Mouse (Mus musculus) midbrain, embryonic 11.5 days (tissue): ENCODE data around the gene Cstf2. TPM values are rescaled to one million over a fixed set of nuclear protein-coding genes. Genes with fewer than 3 reads are reported as not detected.

Experiments used
- ATAC-seq: fragments of 200-750 bp; cut with Nextera tagmentation; 2 replicates; pipeline ENCODE4 v1.8.0; 2017; ENCODE audit warnings: moderate TSS enrichment, moderate library complexity; ENCODE audit not compliant: low FRiP score
- DNase-seq: peaks from one replicate; pipeline ENCODE4 v3.0.0; 2015; ENCODE audit warnings: low spot score; ENCODE audit errors: missing footprints
- H3K27ac ChIP-seq: fragments of 300-500 bp; sonication (generic); 2 replicates; pipeline ENCODE4 v1.5.1; 2014; ENCODE audit warnings: low read depth, low read length
- H3K27me3 ChIP-seq: fragments of 300-500 bp; sonication (generic); 2 replicates; pipeline ENCODE4 v1.6.1; 2014; ENCODE audit warnings: mild to moderate bottlenecking, low read length, moderate library complexity, mixed read lengths; ENCODE audit not compliant: control insufficient read depth, insufficient read depth
- H3K36me3 ChIP-seq: fragments of 300-500 bp; sonication (generic); 2 replicates; pipeline ENCODE4 v1.6.1; 2014; ENCODE audit warnings: mild to moderate bottlenecking, low read length, moderate library complexity, mixed read lengths; ENCODE audit not compliant: control insufficient read depth, insufficient read depth
- H3K4me1 ChIP-seq: fragments of 300-500 bp; sonication (generic); 2 replicates; pipeline ENCODE4 v1.6.1; 2014; ENCODE audit warnings: low read length; ENCODE audit not compliant: control insufficient read depth, insufficient read depth
- H3K4me2 ChIP-seq: fragments of 300-500 bp; sonication (generic); 2 replicates; pipeline ENCODE4 v1.6.1; 2014; ENCODE audit warnings: mild to moderate bottlenecking, moderate library complexity
- H3K4me3 ChIP-seq: fragments of 300-500 bp; sonication (generic); 2 replicates; pipeline ENCODE4 v1.5.1; 2014; ENCODE audit warnings: low read depth, low read length
- H3K9ac ChIP-seq: fragments of 300-500 bp; sonication (generic); 2 replicates; pipeline ENCODE4 v1.6.1; 2014; ENCODE audit warnings: low read length
- H3K9me3 ChIP-seq: fragments of 300-500 bp; sonication (generic); 2 replicates; pipeline ENCODE4 v1.6.1; 2016; ENCODE audit warnings: low read length; ENCODE audit not compliant: control insufficient read depth
- WGBS: fragments of 180-500 bp; shearing (Covaris S2); extraction: QIAGEN DNeasy Blood & Tissue Kit; methylation state at CpG from one replicate; pipeline ENCODE4 v1.1.7; 2014; 5-methylcytosine and 5-hydroxymethylcytosine counted together
- microRNA-seq: library from miRNA; unstranded; fragments of <30 nt; microRNA quantifications from one replicate; pipeline ENCODE4, GENCODE M21; 2017
- polyA plus RNA-seq: library from polyadenylated mRNA; unstranded; fragments of >200 nt; fragmentation: Nextera tagmentation; extraction: Ambion mirVana; gene quantifications from 2 replicates; pipeline ENCODE4 v1.2.1, GENCODE M21; 2014

Gene Cstf2
- polyA plus RNA-seq, 1 experiment from 2014 or later, result 66.9 TPM

- DNase-seq, result no peak
- Histone ChIP-seq H3K4me1 (no peaks in the 10 kb centered on the region), H3K4me3 (no peak overlapping the region), H3K9ac (no peak overlapping the region), H3K27ac (no peak overlapping the region), H3K9me3 (no peaks in the 10 kb centered on the region), H3K36me3 (no peaks in the 10 kb centered on the region), H3K4me2 (no peak overlapping the region), H3K27me3 (no peaks in the 10 kb centered on the region)
- ATAC-seq, result no peak
- 77% methylated on average over 3 of the region's 3 CpGs for WGBS
Observed at GRCm38 (mm10) chrX:134111767-134112166, 52.8 kb downstream of the Cstf2 start.

DNA sequence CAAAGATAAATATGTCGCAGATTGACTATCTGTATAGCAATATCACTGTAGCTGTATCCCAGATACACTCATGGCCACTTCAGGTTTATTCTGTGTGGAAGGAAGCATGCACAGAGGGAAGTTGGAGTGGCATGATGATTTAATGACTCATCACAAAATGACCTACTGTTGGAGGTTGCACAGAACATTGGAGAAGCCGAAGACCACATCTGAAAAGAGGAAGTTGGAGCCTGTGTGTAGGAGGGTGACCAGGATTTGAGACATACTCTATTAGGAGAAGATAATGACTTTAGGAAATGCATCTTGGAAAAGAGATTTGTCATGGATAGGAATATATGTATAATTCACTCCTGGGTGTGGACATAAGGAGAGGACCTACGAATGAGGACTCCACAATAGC, 57.4 kb downstream of the Cstf2 start:
- WGBS, result 80% methylated on average over 3 of the region's 3 CpGs
- Histone ChIP-seq H3K36me3 (no peaks in the 10 kb centered on the region), H3K4me1 (no peaks in the 10 kb centered on the region), H3K4me2 (no peak overlapping the region), H3K4me3 (no peak overlapping the region), H3K27me3 (no peaks in the 10 kb centered on the region), H3K9me3 (no peaks in the 10 kb centered on the region), H3K9ac (no peak overlapping the region), H3K27ac (no peak overlapping the region)
- DNase-seq (no peak), ATAC-seq (no peak)

GRCm38 (mm10) chrX:134128549-134128948, 69.6 kb downstream of the Cstf2 start:
- H3K27me3 ChIP-seq, result no peaks in the 10 kb centered on the region; the same call in 1 of the 2 replicates
- no peaks in the 10 kb centered on the region for H3K36me3 ChIP-seq
- no peak for DNase-seq
- ATAC-seq, result no peak
- H3K27ac ChIP-seq, result no peak overlapping the region
- H3K4me1 ChIP-seq, result no peaks in the 10 kb centered on the region
- H3K4me2 ChIP-seq, result no peak overlapping the region
- WGBS, result 79% methylated on average over 3 of the region's 3 CpGs
- H3K9me3 ChIP-seq, result no peaks in the 10 kb centered on the region
- H3K4me3 ChIP-seq, result no peak overlapping the region
- H3K9ac ChIP-seq, result no peak overlapping the region

DNA sequence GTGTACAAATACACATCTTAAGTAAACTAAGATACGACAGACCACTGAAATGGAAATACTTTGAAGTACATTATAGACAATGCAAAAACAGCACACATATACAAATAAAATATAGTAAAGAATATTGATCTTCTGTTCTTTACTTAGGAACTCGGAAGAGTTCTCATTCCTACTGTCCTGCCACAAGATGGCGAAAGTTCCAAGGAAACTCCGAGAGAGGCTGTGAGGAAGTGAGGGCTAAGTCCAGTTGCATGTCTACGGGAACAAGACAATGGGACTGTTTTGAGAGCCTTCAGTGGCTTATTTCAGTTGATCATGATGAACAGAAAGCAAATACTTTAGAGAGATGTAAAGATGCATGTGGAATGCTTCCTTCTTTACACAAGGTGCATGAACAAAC, 73.3 kb downstream of the Cstf2 start:
- DNase-seq (no peak), ATAC-seq (no peak)
- H3K36me3 ChIP-seq, result no peaks in the 10 kb centered on the region
- 27% methylated on average over 5 of the region's 5 CpGs for WGBS
- H3K27me3 ChIP-seq, result no peaks in the 10 kb centered on the region
- H3K4me1 ChIP-seq, result no peaks in the 10 kb centered on the region
- no peak overlapping the region for H3K4me3 ChIP-seq
- no peak overlapping the region for H3K27ac ChIP-seq
- no peak overlapping the region for H3K4me2 ChIP-seq
- H3K9ac ChIP-seq, result no peak overlapping the region
- H3K9me3 ChIP-seq, result no peaks in the 10 kb centered on the region

DNA sequence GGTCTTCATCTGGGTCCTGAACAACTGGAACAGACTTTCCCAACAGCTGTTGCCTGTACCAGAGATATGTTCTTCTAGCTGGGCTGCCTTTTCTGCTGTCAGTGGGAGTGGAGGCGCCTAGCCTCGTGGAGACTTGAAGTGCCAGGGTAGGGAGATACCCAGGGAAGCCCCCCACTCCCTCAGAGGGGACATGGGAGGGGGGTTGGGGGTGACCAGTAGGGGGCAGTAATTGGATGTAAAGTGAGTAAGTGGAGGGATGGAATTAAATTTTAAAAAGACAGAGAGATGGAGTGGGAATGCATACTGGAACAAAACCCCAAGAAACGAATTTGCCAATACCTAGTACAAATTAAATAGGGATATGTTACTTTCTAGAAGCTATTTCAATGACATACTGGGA, 74.8 kb downstream of the Cstf2 start:
- H3K9ac ChIP-seq, result no peak overlapping the region
- H3K9me3 ChIP-seq, result no peaks in the 10 kb centered on the region
- 52% methylated on average over 3 of the region's 3 CpGs for WGBS
- no peaks in the 10 kb centered on the region for H3K36me3 ChIP-seq
- H3K4me2 ChIP-seq, result no peak overlapping the region
- ATAC-seq (no peak), DNase-seq (no peak)
- no peak overlapping the region for H3K27ac ChIP-seq
- no peak overlapping the region for H3K4me3 ChIP-seq
- no peaks in the 10 kb centered on the region for H3K27me3 ChIP-seq
- H3K4me1 ChIP-seq, result no peaks in the 10 kb centered on the region

Small RNAs within 50 kb of the gene (microRNA-seq; reads per million reads assigned to microRNA genes)
- gene Mir3112, result 1.1 reads per million

Other genes with a start within 250 kb of the Cstf2 start
- 3.1 and 3.9 TPM in 2 replicates for gene Tnmd, start 208.2 kb upstream of the Cstf2 start, polyA plus RNA-seq
- 235 and 253 TPM in 2 replicates for gene Tspan6, start 160.8 kb upstream of the Cstf2 start, polyA plus RNA-seq
- gene Srpx2, start 150.8 kb upstream of the Cstf2 start, polyA plus RNA-seq, result 1.6 and 1.8 TPM in 2 replicates
- gene Sytl4, start 77.4 kb upstream of the Cstf2 start, polyA plus RNA-seq, result 1.5 and 1.8 TPM in 2 replicates
- gene Xkrx, start 102.9 kb downstream of the Cstf2 start, polyA plus RNA-seq, result 0.04 and 0.06 TPM in 2 replicates
- gene Arl13a, start 128.3 kb downstream of the Cstf2 start, polyA plus RNA-seq, result not detected in 2 replicates
- 0.12 TPM in 1 of 2 replicates, not detected in the other for gene Nox1, start 162.8 kb downstream of the Cstf2 start, polyA plus RNA-seq
- gene Trmt2b, start 217.8 kb downstream of the Cstf2 start, polyA plus RNA-seq, result 7.8 and 9.4 TPM in 2 replicates
- 27.7 and 31.2 TPM in 2 replicates for gene Tmem35a, start 236.0 kb downstream of the Cstf2 start, polyA plus RNA-seq
- 27.7 and 31.9 TPM in 2 replicates for gene Cenpi, start 248.9 kb downstream of the Cstf2 start, polyA plus RNA-seq